Mouse (Mus musculus): ENCODE measurements around the gene Eral1.

DNA sequence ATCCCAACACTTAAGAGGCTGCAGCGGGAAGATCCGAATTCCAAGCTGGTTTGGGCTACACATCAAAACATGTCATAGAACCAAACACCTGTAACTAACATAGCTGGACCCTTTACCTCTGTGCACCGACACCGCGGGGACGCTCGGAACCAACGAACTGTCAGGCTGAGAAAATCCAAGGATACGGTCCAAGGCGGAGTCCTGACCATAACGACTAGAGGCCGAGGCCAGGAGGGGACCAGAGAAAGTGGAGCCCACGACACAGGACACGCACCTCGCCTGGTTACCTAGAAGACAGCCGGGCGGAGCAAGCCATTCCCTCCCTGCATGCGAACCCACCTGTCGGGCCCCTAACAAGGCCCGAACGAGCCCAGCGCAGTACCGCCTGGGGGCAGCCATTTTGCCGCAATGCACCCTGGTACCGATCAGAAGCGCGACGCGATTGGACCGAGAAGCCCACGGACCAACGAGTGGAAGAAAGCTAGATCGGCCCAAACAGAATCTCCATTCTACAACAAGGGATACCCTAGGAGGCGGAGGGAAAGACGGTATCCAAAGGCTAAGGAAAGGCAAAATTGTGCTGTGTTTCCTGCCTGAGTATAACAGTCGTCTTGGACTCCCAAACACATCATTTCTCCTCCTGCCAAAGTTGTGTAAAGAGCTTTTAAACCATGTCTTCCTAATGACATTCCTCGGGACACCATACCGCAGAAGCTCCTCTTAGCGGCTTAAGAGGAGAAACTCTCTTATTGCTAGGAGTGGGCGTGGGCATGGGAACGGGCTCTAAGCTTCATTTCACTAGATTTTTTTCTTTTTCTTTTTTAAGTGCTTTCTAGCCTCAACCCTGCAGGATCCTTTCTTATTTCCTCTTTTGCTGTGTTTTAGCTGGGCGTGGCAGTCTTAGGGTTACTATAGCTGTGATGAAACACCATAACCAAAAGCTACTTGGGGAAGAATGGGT, at the start of gene Eral1:
- TF ChIP-seq CTCF (IDR thresholded peaks at IDR 0.05; ENCODE audit: extremely low read depth, insufficient read depth, low read length) (no peak), POLR2A (IDR thresholded peaks at IDR 0.05; ENCODE audit: extremely low read depth, insufficient read depth, low read length) (peak; percentile 77; the same call in 1 of the 2 replicates)
